Mouse (Mus musculus) hindbrain, embryonic 11.5 days (tissue): ENCODE results near the gene Pamr1. TPM values are rescaled to one million over a fixed set of nuclear protein-coding genes. Genes with fewer than 3 reads are reported as not detected.

Experiments
- ATAC-seq: fragments of 200-750 bp; cut with Nextera tagmentation; 2 replicates; pipeline ENCODE4 v1.8.0; 2017; ENCODE audit warnings: mild to moderate bottlenecking, moderate TSS enrichment, moderate library complexity; ENCODE audit not compliant: low FRiP score
- DNase-seq: peaks from one replicate; pipeline ENCODE4 v3.0.0-alpha.2; 2015; ENCODE audit warnings: low spot score
- H3K27ac ChIP-seq: fragments of 300-500 bp; sonication (generic); 2 replicates; pipeline ENCODE4 v1.5.1; 2014; ENCODE audit warnings: mild to moderate bottlenecking, low read depth, low read length
- H3K27me3 ChIP-seq: fragments of 300-500 bp; sonication (generic); 2 replicates; pipeline ENCODE4 v1.6.1; 2014; ENCODE audit warnings: mild to moderate bottlenecking, low read length, moderate library complexity, mixed read lengths; ENCODE audit not compliant: control insufficient read depth, insufficient read depth
- H3K36me3 ChIP-seq: fragments of 300-500 bp; sonication (generic); 2 replicates; pipeline ENCODE4 v1.6.1; 2014; ENCODE audit warnings: mild to moderate bottlenecking, low read length, moderate library complexity, mixed read lengths; ENCODE audit not compliant: control insufficient read depth, insufficient read depth
- H3K4me1 ChIP-seq: fragments of 300-500 bp; sonication (generic); replicated peaks from 2 replicates; pipeline ENCODE4 v1.6.1; 2014; ENCODE audit warnings: low read length, mixed read lengths; ENCODE audit not compliant: control insufficient read depth, insufficient read depth
- H3K4me2 ChIP-seq: fragments of 300-500 bp; sonication (generic); replicated peaks from 2 replicates; pipeline ENCODE4 v1.6.1; 2014; ENCODE audit warnings: mild to moderate bottlenecking, low read depth, low read length
- H3K4me3 ChIP-seq: fragments of 300-500 bp; sonication (generic); 2 replicates; pipeline ENCODE4 v1.5.1; 2014; ENCODE audit warnings: low read depth, low read length
- H3K9ac ChIP-seq: fragments of 300-500 bp; sonication (generic); 2 replicates; pipeline ENCODE4 v1.6.1; 2014; ENCODE audit warnings: low read depth, low read length
- H3K9me3 ChIP-seq: fragments of 300-500 bp; sonication (generic); 2 replicates; pipeline ENCODE4 v1.6.1; 2016; ENCODE audit warnings: low read length; ENCODE audit not compliant: control insufficient read depth
- WGBS: fragments of 180-500 bp; shearing (Covaris S2); extraction: QIAGEN DNeasy Blood & Tissue Kit; methylation state at CpG from one replicate; pipeline ENCODE4 v1.1.7; 2014; 5-methylcytosine and 5-hydroxymethylcytosine counted together
- polyA plus RNA-seq: library from polyadenylated mRNA; unstranded; fragments of >200 nt; fragmentation: Nextera tagmentation; extraction: Ambion mirVana; gene quantifications from 2 replicates; pipeline ENCODE4 v1.2.1, GENCODE M21; 2014

Pamr1 gene
- polyA plus RNA-seq, 1 experiment from 2014 or later: 1.8 TPM

GRCm38 (mm10) chr2:102620744-102621429 lies 71.1 kb downstream of the Pamr1 start:
- no peaks in the 10 kb centered on the region for H3K27me3 ChIP-seq
- DNase-seq (no peak), ATAC-seq (no peak)
- no peaks in the 10 kb centered on the region for H3K4me1 ChIP-seq
- no peak overlapping the region for H3K9ac ChIP-seq
- no peak overlapping the region for H3K4me2 ChIP-seq
- no peak overlapping the region for H3K27ac ChIP-seq
- no peaks in the 10 kb centered on the region for H3K9me3 ChIP-seq
- 69% methylated on average over 12 of the region's 12 CpGs for WGBS
- H3K4me3 ChIP-seq: no peak overlapping the region
- H3K36me3 ChIP-seq: no peaks in the 10 kb centered on the region

- no peaks in the 10 kb centered on the region for H3K4me1 ChIP-seq
- ATAC-seq (no peak), DNase-seq (no peak)
- no peaks in the 10 kb centered on the region for H3K36me3 ChIP-seq
- no peak overlapping the region for H3K27ac ChIP-seq
- WGBS: 88% methylated on average over 5 of the region's 5 CpGs
- no peaks in the 10 kb centered on the region for H3K27me3 ChIP-seq
- no peak overlapping the region for H3K4me3 ChIP-seq
- H3K9ac ChIP-seq: no peak overlapping the region
- H3K4me2 ChIP-seq: no peak overlapping the region
- no peaks in the 10 kb centered on the region for H3K9me3 ChIP-seq
These were observed 72.4 kb downstream of the Pamr1 start for GRCm38 (mm10) chr2:102622176-102622575.

GRCm38 (mm10) chr2:102622943-102623342 lies 73.1 kb downstream of the Pamr1 start:
- no peak for DNase-seq

GRCm38 (mm10) chr2:102624538-102624937 lies 74.7 kb downstream of the Pamr1 start:
- no peak overlapping the region for H3K27ac ChIP-seq
- WGBS: 85% methylated on average over 1 of the region's 1 CpGs
- H3K4me1 ChIP-seq: no peaks in the 10 kb centered on the region
- no peak overlapping the region for H3K4me2 ChIP-seq
- H3K36me3 ChIP-seq: no peaks in the 10 kb centered on the region
- H3K9ac ChIP-seq: no peak overlapping the region
- DNase-seq (no peak), ATAC-seq (no peak)
- no peaks in the 10 kb centered on the region for H3K9me3 ChIP-seq
- H3K4me3 ChIP-seq: no peak overlapping the region
- no peaks in the 10 kb centered on the region for H3K27me3 ChIP-seq

More at GRCm38 (mm10) chr2:102622943-102623342, 73.1 kb downstream of the Pamr1 start:
- Histone ChIP-seq H3K36me3 (no peaks in the 10 kb centered on the region), H3K27ac (no peak overlapping the region), H3K9me3 (no peaks in the 10 kb centered on the region), H3K4me3 (no peak overlapping the region), H3K4me2 (no peak overlapping the region), H3K4me1 (no peaks in the 10 kb centered on the region), H3K9ac (no peak overlapping the region), H3K27me3 (no peaks in the 10 kb centered on the region)
- ATAC-seq: no peak

DNA sequence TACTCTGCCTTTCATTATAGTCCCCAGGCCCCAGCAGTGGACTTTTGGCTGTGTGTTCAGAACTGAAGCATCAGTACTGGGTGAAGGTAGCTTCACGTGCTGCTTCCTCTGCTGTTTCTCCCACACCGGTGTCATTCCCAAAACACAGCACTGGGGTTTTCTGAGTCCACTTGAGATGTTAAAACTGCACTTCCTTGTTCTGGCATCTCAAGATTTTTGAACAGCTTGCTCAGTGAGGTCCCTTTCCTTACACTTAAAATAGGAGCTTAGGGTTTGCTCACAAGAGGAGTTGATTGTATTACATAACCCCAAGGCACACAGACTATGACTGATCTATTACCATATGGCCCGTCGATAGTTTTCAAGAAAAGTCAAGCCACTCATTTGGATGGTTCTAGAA lies 82.5 kb downstream of the Pamr1 start:
- no peaks in the 10 kb centered on the region for H3K27me3 ChIP-seq
- ATAC-seq (no peak), DNase-seq (no peak)
- H3K4me2 ChIP-seq: no peak overlapping the region
- 91% methylated on average over 4 of the region's 4 CpGs for WGBS
- H3K4me1 ChIP-seq: no peaks in the 10 kb centered on the region
- H3K27ac ChIP-seq: no peak overlapping the region
- H3K4me3 ChIP-seq: no peak overlapping the region
- H3K9me3 ChIP-seq: no peaks in the 10 kb centered on the region
- H3K36me3 ChIP-seq: no peaks in the 10 kb centered on the region
- no peak overlapping the region for H3K9ac ChIP-seq

- no peak overlapping the region for H3K4me2 ChIP-seq
- H3K4me1 ChIP-seq: no peaks in the 10 kb centered on the region
- ATAC-seq (no peak), DNase-seq (no peak)
- no peak overlapping the region for H3K4me3 ChIP-seq
- H3K36me3 ChIP-seq: no peaks in the 10 kb centered on the region
- H3K9ac ChIP-seq: no peak overlapping the region
- H3K27me3 ChIP-seq: no peaks in the 10 kb centered on the region
- WGBS: 90% methylated on average over 1 of the region's 1 CpGs
- no peaks in the 10 kb centered on the region for H3K9me3 ChIP-seq
- H3K27ac ChIP-seq: no peak overlapping the region
These were observed 84.2 kb downstream of the Pamr1 start for GRCm38 (mm10) chr2:102634010-102634409.

- WGBS: 70% methylated on average over 3 of the region's 3 CpGs
- no peaks in the 10 kb centered on the region for H3K27me3 ChIP-seq
- no peak overlapping the region for H3K27ac ChIP-seq
- ATAC-seq (no peak), DNase-seq (no peak)
- H3K4me2 ChIP-seq: no peak overlapping the region
- no peaks in the 10 kb centered on the region for H3K9me3 ChIP-seq
- no peak overlapping the region for H3K4me3 ChIP-seq
- no peak overlapping the region for H3K9ac ChIP-seq
- no peaks in the 10 kb centered on the region for H3K4me1 ChIP-seq
- no peaks in the 10 kb centered on the region for H3K36me3 ChIP-seq
These were observed 85.8 kb downstream of the Pamr1 start for GRCm38 (mm10) chr2:102635523-102636060.

DNA sequence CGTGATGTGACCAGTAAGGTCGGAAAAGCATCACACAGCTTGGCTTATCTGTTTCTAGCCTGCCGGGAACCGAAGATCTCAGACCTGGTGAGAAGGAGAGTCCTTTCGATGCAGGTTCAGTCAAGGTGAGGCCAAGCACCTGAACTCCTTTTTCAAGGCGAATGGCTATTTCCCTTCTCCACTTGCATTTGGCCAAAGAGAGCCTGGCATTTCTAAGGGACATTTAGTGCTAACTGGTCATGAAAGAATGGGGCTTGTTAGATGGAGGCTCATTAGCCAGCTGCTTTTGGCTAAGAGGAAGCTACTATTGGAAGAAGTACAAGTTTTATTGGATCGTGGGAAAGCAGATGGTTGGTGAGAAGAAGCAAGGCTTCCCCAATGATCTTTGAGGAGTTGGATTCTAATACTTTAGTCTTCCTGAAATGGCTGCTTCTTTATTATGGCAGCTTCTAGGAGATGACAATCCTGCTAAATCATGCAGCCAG lies 86.3 kb downstream of the Pamr1 start:
- ATAC-seq: no peak
- 88% methylated on average over 7 of the region's 7 CpGs for WGBS

DNA sequence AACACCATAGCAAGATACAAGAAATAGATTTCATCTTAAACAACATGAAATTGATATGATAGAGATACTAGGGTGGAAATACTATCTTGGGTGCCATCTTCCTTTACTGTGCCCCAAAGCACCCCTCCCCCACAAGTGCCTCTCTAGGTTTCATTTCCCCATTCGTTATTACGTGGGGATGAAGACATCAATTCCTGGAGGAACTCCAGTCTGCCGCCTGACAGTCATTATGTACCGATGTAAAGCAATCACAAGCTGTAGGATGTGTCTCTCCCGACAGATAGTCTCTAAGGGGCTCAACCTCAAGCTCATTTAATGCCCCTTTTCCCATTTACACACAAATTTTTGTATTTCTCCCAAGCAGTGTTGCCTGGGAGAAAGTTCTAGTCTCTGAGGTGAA lies 88.3 kb downstream of the Pamr1 start:
- ATAC-seq (no peak), DNase-seq (no peak)
- Histone ChIP-seq H3K4me1 (no peaks in the 10 kb centered on the region), H3K9me3 (no peaks in the 10 kb centered on the region), H3K4me2 (no peak overlapping the region), H3K9ac (no peak overlapping the region), H3K36me3 (no peaks in the 10 kb centered on the region), H3K27me3 (no peaks in the 10 kb centered on the region), H3K27ac (no peak overlapping the region), H3K4me3 (no peak overlapping the region)
- WGBS: 64% methylated on average over 5 of the region's 5 CpGs

More for the DNA sequence above, 86.3 kb downstream of the Pamr1 start:
- no peaks in the 10 kb centered on the region for H3K36me3 ChIP-seq
- no peak overlapping the region for H3K4me3 ChIP-seq
- H3K9ac ChIP-seq: no peak overlapping the region
- H3K27ac ChIP-seq: no peak overlapping the region
- no peaks in the 10 kb centered on the region for H3K9me3 ChIP-seq
- H3K4me2 ChIP-seq: no peak overlapping the region
- no peaks in the 10 kb centered on the region for H3K4me1 ChIP-seq
- no peaks in the 10 kb centered on the region for H3K27me3 ChIP-seq
- no peak for DNase-seq
